Mouse (Mus musculus): ENCODE measurements at regions not wholly inside any gene's neighbourhood (a gene's known extent, or its start where the extent isn't known, plus 50 kb on each side); places are given as distances from the start of the nearest gene placed in this dataset.
A peak's percentile ranks its signal among the peaks of the same experiment; 100 is the strongest.

GRCm38 (mm10) chr6:51379074-51379473 is 53.4 kb upstream of the Nfe2l3 start:
- no peak for DNase-seq

DNA sequence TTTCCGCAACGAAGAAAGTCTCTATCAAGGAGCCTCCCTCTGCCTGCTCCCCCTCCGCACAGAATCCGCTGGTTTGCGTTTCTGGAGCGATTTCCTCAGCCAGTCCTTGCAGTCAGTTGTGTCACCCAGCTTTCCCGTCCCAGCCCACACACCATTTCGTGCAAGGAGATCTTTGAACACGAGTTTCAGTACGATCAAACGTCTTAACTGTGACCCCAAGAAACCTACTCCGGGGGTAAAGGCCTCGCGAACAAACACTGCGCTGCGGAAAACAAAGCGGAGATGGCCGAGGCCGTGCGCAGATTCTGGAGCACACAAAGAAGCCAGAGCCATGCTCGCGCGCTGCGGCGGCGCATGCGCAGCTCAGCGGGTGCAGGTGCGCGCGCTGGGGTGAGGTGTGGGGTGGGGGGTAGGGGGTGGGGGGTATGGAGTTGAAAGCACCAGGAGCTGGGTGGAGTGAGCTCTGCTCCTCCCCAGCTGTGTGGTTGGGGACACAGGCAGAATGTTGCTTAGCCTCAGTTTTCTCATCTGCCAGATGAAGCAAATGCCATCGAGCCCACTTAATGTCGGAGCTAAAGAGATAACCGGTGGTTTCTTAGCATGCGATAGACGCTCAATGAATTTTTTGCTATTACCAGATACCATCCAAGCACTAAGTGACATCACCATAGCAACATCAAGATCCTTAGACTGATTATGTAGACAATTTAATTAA is 52.8 kb upstream of the Nfe2l3 start:
- peak; percentile 55 for DNase-seq

- no peak for DNase-seq
Measured at GRCm38 (mm10) chr6:51380275-51380575, 52.2 kb upstream of the Nfe2l3 start.

GRCm38 (mm10) chr6:51381465-51381864 is 51.0 kb upstream of the Nfe2l3 start:
- no peak for DNase-seq
